Mouse (Mus musculus) heart, embryonic 12.5 days (tissue): ENCODE measurements around the gene Pkhd1. TPM values are rescaled to one million over a fixed set of nuclear protein-coding genes. Genes with fewer than 3 reads are reported as not detected.
A peak's percentile ranks its signal among the peaks of the same experiment; 100 is the strongest.

Experiments
- ATAC-seq: fragments of 200-750 bp; cut with Nextera tagmentation; 2 replicates; pipeline ENCODE4 v1.8.0; 2017; ENCODE audit warnings: moderate TSS enrichment, moderate library complexity; ENCODE audit not compliant: insufficient number of reproducible peaks, low FRiP score
- H3K27ac ChIP-seq: fragments of 300-500 bp; sonication (generic); 2 replicates; pipeline ENCODE4 v1.5.1; 2016; ENCODE audit warnings: mild to moderate bottlenecking, moderate library complexity; ENCODE audit not compliant: poor library complexity, severe bottlenecking
- H3K27me3 ChIP-seq: fragments of 300-500 bp; sonication (generic); replicated peaks from 2 replicates; pipeline ENCODE4 v1.6.1; 2016; ENCODE audit warnings: mild to moderate bottlenecking, moderate library complexity
- H3K36me3 ChIP-seq: fragments of 300-500 bp; sonication (generic); 2 replicates; pipeline ENCODE4 v1.6.1; 2016; ENCODE audit warnings: mild to moderate bottlenecking, moderate library complexity
- H3K4me1 ChIP-seq: fragments of 300-500 bp; sonication (generic); replicated peaks from 2 replicates; pipeline ENCODE4 v1.6.1; 2016; ENCODE audit warnings: mild to moderate bottlenecking
- H3K4me2 ChIP-seq: fragments of 300-500 bp; sonication (generic); 2 replicates; pipeline ENCODE4 v1.6.1; 2016; ENCODE audit warnings: mild to moderate bottlenecking, moderate library complexity
- H3K4me3 ChIP-seq: fragments of 300-500 bp; sonication (generic); 2 replicates; pipeline ENCODE4 v1.5.1; 2016; ENCODE audit warnings: mild to moderate bottlenecking
- H3K9ac ChIP-seq: fragments of 300-500 bp; sonication (generic); 2 replicates; pipeline ENCODE4 v1.6.1; 2016; ENCODE audit warnings: mild to moderate bottlenecking, moderate library complexity
- H3K9me3 ChIP-seq: fragments of 300-500 bp; sonication (generic); replicated peaks from 2 replicates; pipeline ENCODE4 v1.6.1; 2016; ENCODE audit warnings: mild to moderate bottlenecking, moderate library complexity
- WGBS: fragments of 180-500 bp; shearing (Covaris S2); methylation state at CpG from one replicate; pipeline ENCODE4 v1.1.7; 2016; 5-methylcytosine and 5-hydroxymethylcytosine counted together
- polyA plus RNA-seq: library from polyadenylated mRNA; unstranded; fragments of >200 nt; fragmentation: Nextera tagmentation; extraction: Ambion mirVana; gene quantifications from 2 replicates; pipeline ENCODE4 v1.2.1, GENCODE M21; 2016

The Pkhd1 gene
- polyA plus RNA-seq, 1 experiment from 2014 or later = not detected

GRCm38 (mm10) chr1:20131786-20132596 lies 485.9 kb downstream of the Pkhd1 start:
- no peak for ATAC-seq
- WGBS = 59% methylated on average over 6 of the region's 6 CpGs

GRCm38 (mm10) chr1:20117331-20117730 lies 500.5 kb downstream of the Pkhd1 start:
- WGBS = 87% methylated on average over 1 of the region's 1 CpGs

More at GRCm38 (mm10) chr1:20131786-20132596, 485.9 kb downstream of the Pkhd1 start:
- H3K9ac ChIP-seq = no peak overlapping the region
- H3K9me3 ChIP-seq = no peaks in the 10 kb centered on the region
- no peaks in the 10 kb centered on the region for H3K27me3 ChIP-seq
- H3K4me1 ChIP-seq = no peaks in the 10 kb centered on the region
- no peak overlapping the region for H3K27ac ChIP-seq
- no peak overlapping the region for H3K4me3 ChIP-seq
- no peaks in the 10 kb centered on the region for H3K36me3 ChIP-seq
- H3K4me2 ChIP-seq = no peak overlapping the region

DNA sequence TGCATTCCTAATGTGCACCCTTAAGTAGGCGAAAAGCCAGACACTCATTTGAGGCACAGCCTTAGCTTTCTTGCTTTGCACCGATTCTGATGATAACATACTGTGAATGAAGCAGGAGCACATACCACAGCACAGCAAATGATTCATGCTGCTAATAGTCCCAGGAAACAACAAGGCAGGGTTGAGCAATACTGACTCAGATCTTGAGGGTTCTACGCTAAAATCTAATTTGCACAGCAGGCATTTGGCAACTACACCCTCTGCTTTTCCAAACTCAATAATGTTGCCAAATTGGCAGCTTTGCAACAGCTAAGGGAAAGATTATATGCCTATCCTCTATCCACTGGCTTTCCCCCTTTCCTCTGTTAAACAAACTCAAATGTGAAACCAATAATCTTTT lies 548.1 kb downstream of the Pkhd1 start:
- 73% methylated on average over 3 of the region's 3 CpGs for WGBS
- H3K36me3 ChIP-seq = no peaks in the 10 kb centered on the region
- H3K4me1 ChIP-seq = no peaks in the 10 kb centered on the region
- no peak overlapping the region for H3K9ac ChIP-seq
- no peak overlapping the region for H3K27ac ChIP-seq
- H3K4me3 ChIP-seq = no peak overlapping the region
- ATAC-seq = no peak
- no peaks in the 10 kb centered on the region for H3K9me3 ChIP-seq
- no peaks in the 10 kb centered on the region for H3K27me3 ChIP-seq
- no peak overlapping the region for H3K4me2 ChIP-seq

More at GRCm38 (mm10) chr1:20117331-20117730, 500.5 kb downstream of the Pkhd1 start:
- no peaks in the 10 kb centered on the region for H3K36me3 ChIP-seq
- H3K4me2 ChIP-seq = no peak overlapping the region
- H3K27ac ChIP-seq = no peak overlapping the region
- H3K9me3 ChIP-seq = 0 out of 2 replicates have a peak, but pooled peaks cover 2% of the 10 kb centered on the region
- H3K4me3 ChIP-seq = no peak overlapping the region
- no peaks in the 10 kb centered on the region for H3K27me3 ChIP-seq
- no peak for ATAC-seq
- H3K9ac ChIP-seq = no peak overlapping the region
- no peaks in the 10 kb centered on the region for H3K4me1 ChIP-seq

DNA sequence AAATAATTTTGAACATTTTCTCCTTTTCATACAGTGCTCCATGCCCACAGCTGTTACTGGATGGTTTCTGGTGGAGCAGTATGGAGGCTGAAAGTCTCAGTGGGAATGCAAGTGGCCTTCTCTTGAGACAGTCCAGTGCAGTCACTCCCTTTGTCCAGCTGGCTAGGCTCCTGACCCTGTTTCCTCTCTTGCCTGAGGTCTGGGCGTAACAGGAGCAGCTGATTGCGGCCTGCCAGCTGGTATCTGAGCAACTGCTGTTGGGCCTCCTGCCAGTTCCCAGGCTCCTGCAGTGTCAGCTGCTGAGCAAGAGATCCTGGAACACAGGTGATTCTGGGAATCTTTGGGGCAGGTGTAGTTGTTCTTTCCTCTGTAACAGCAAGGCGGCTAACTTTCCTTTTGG lies 559.6 kb downstream of the Pkhd1 start:
- 47% methylated on average over 3 of the region's 3 CpGs for WGBS
- Histone ChIP-seq H3K9me3 (no peaks in the 10 kb centered on the region), H3K4me1 (no peaks in the 10 kb centered on the region), H3K27ac (no peak overlapping the region), H3K4me2 (no peak overlapping the region), H3K36me3 (no peaks in the 10 kb centered on the region), H3K9ac (no peak overlapping the region), H3K27me3 (no peaks in the 10 kb centered on the region), H3K4me3 (no peak overlapping the region)
- ATAC-seq = peak; percentile 68; the same call in 1 of the 2 replicates

- Histone ChIP-seq H3K4me3 (no peak overlapping the region), H3K27ac (no peak overlapping the region), H3K36me3 (no peaks in the 10 kb centered on the region), H3K4me2 (no peak overlapping the region), H3K9ac (no peak overlapping the region), H3K9me3 (no peaks in the 10 kb centered on the region), H3K4me1 (no peaks in the 10 kb centered on the region), H3K27me3 (no peaks in the 10 kb centered on the region)
- 78% methylated on average over 3 of the region's 3 CpGs for WGBS
- no peak for ATAC-seq
Measured at GRCm38 (mm10) chr1:20039389-20039788, 578.5 kb downstream of the Pkhd1 start.

DNA sequence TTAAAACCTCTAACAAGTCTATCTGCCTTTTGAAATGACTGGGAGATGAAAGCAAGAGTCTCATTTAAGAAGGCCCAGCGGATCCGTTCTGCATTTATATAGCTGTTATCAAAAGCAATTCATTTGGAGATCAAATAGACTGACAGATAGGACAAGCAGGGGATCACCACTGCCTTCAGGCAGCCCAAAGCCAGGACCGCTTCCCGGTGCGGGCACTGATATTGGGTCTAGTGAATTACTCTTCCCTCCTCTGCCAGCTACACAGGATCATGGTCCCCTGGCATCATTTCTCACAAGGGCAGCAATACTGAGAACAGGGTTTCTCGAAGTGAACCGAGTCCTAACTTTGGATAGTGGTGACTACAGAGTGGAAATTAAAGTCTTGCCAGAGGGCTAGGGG lies 582.6 kb downstream of the Pkhd1 start:
- ATAC-seq = no peak
- H3K4me1 ChIP-seq = no peaks in the 10 kb centered on the region
- no peaks in the 10 kb centered on the region for H3K9me3 ChIP-seq
- WGBS = 80% methylated on average over 7 of the region's 7 CpGs
- no peak overlapping the region for H3K9ac ChIP-seq
- H3K4me2 ChIP-seq = no peak overlapping the region
- H3K27me3 ChIP-seq = no peaks in the 10 kb centered on the region
- no peaks in the 10 kb centered on the region for H3K36me3 ChIP-seq
- H3K27ac ChIP-seq = no peak overlapping the region
- H3K4me3 ChIP-seq = no peak overlapping the region

GRCm38 (mm10) chr1:20018198-20018925 lies 599.5 kb downstream of the Pkhd1 start:
- ATAC-seq = no peak
- Histone ChIP-seq H3K27ac (no peak overlapping the region), H3K4me1 (no peaks in the 10 kb centered on the region), H3K27me3 (no peaks in the 10 kb centered on the region), H3K4me3 (no peak overlapping the region), H3K4me2 (no peak overlapping the region), H3K9me3 (no peaks in the 10 kb centered on the region), H3K36me3 (no peaks in the 10 kb centered on the region), H3K9ac (no peak overlapping the region)
- 78% methylated on average over 8 of the region's 8 CpGs for WGBS

DNA sequence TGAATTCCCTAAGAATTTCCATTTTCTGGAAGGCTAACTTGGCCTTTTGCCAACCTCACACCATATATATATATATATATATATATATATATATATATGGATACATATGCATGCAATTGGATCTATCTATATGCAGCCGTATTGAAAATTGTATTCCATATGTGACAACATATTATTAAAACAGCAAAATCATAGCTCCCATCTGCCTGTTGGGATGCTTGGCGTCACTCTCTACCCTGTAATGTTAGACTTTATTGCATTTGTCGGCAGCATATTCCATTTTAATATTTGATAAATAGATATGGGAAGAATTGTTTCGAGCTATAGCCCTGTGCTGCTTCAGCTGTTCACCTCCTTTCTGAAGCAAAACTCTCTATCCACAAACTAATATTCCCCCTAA lies 600.2 kb downstream of the Pkhd1 start:
- Histone ChIP-seq H3K27ac (no peak overlapping the region), H3K4me1 (no peaks in the 10 kb centered on the region), H3K9ac (no peak overlapping the region), H3K36me3 (no peaks in the 10 kb centered on the region), H3K9me3 (no peaks in the 10 kb centered on the region), H3K27me3 (no peaks in the 10 kb centered on the region), H3K4me2 (no peak overlapping the region), H3K4me3 (no peak overlapping the region)
- no peak for ATAC-seq
- 87% methylated on average over 4 of the region's 4 CpGs for WGBS

Other genes starting within 250 kb of the Pkhd1 start
- not detected in 2 replicates for gene Il17a, start 112.8 kb upstream of the Pkhd1 start, polyA plus RNA-seq
- 0.15 TPM in 1 of 2 replicates, not detected in the other for gene Il17f, start 172.6 kb upstream of the Pkhd1 start, polyA plus RNA-seq
- 114 and 116 TPM in 2 replicates for gene Mcm3, start 202.2 kb upstream of the Pkhd1 start, polyA plus RNA-seq